Mouse (Mus musculus): Measurements from ENCODE around the gene Uvrag. TPM values are rescaled to one million over a fixed set of nuclear protein-coding genes. Genes with fewer than 3 reads are reported as not detected.

Uvrag gene
- polyA plus RNA-seq, 1 experiment: 74.6 TPM

- Histone ChIP-seq H3K27ac (ENCODE audit: control insufficient read depth, insufficient read depth, low read length) (no peak overlapping the region), H3K36me3 (ENCODE audit: control insufficient read depth, insufficient read depth, low read length) (no peaks in the 10 kb centered on the region), H3K27me3 (ENCODE audit: control insufficient read depth, insufficient read depth, low read length) (no peaks in the 10 kb centered on the region), H3K4me3 (ENCODE audit: control insufficient read depth, insufficient read depth, low read length) (no peak overlapping the region), H3K4me1 (replicated peaks; ENCODE audit: control insufficient read depth, insufficient read depth, low read length) (0 out of 2 replicates have a peak, but pooled peaks cover under 1% of the 10 kb centered on the region)
- DNase-seq: no peak
- TF ChIP-seq POLR2A (IDR thresholded peaks at IDR 0.05; ENCODE audit: control insufficient read depth, extremely low read depth, insufficient read depth, low read length, poor library complexity) (no peak), CTCF (IDR thresholded peaks at IDR 0.05; ENCODE audit: borderline replicate concordance, control insufficient read depth, extremely low read depth, insufficient read depth, low read length, poor library complexity) (no peak)
- 91% methylated on average over 6 of the region's 6 CpGs for WGBS
These were observed 27.8 kb upstream of the Uvrag start for GRCm38 (mm10) chr7:99168756-99169155.

- no peaks in the 10 kb centered on the region for H3K4me1 ChIP-seq (replicated peaks; ENCODE audit: control insufficient read depth, insufficient read depth, low read length)
- TF ChIP-seq CTCF (IDR thresholded peaks at IDR 0.05; ENCODE audit: borderline replicate concordance, control insufficient read depth, extremely low read depth, insufficient read depth, low read length, poor library complexity) (no peak), POLR2A (IDR thresholded peaks at IDR 0.05; ENCODE audit: control insufficient read depth, extremely low read depth, insufficient read depth, low read length, poor library complexity) (no peak)
- H3K36me3 ChIP-seq (ENCODE audit: control insufficient read depth, insufficient read depth, low read length): no peaks in the 10 kb centered on the region
- H3K4me3 ChIP-seq (ENCODE audit: control insufficient read depth, insufficient read depth, low read length): no peak overlapping the region
- H3K27me3 ChIP-seq (ENCODE audit: control insufficient read depth, insufficient read depth, low read length): no peaks in the 10 kb centered on the region
- WGBS: 85% methylated on average over 5 of the region's 5 CpGs
- H3K27ac ChIP-seq (ENCODE audit: control insufficient read depth, insufficient read depth, low read length): no peak overlapping the region
- DNase-seq: no peak
These were observed 27.0 kb upstream of the Uvrag start for GRCm38 (mm10) chr7:99167939-99168338.

GRCm38 (mm10) chr7:99166159-99166558 lies 25.2 kb upstream of the Uvrag start:
- Histone ChIP-seq H3K36me3 (ENCODE audit: control insufficient read depth, insufficient read depth, low read length) (no peaks in the 10 kb centered on the region), H3K4me3 (ENCODE audit: control insufficient read depth, insufficient read depth, low read length) (no peak overlapping the region), H3K4me1 (replicated peaks; ENCODE audit: control insufficient read depth, insufficient read depth, low read length) (no peaks in the 10 kb centered on the region), H3K27me3 (ENCODE audit: control insufficient read depth, insufficient read depth, low read length) (no peaks in the 10 kb centered on the region), H3K27ac (ENCODE audit: control insufficient read depth, insufficient read depth, low read length) (no peak overlapping the region)
- TF ChIP-seq POLR2A (IDR thresholded peaks at IDR 0.05; ENCODE audit: control insufficient read depth, extremely low read depth, insufficient read depth, low read length, poor library complexity): no peak
- no peak for TF ChIP-seq CTCF (IDR thresholded peaks at IDR 0.05; ENCODE audit: borderline replicate concordance, control insufficient read depth, extremely low read depth, insufficient read depth, low read length, poor library complexity)
- WGBS: 91% methylated on average over 8 of the region's 8 CpGs
- no peak for DNase-seq

GRCm38 (mm10) chr7:99164873-99165410 lies 24.0 kb upstream of the Uvrag start:
- no peaks in the 10 kb centered on the region for H3K4me1 ChIP-seq (replicated peaks; ENCODE audit: control insufficient read depth, insufficient read depth, low read length)
- no peaks in the 10 kb centered on the region for H3K36me3 ChIP-seq (ENCODE audit: control insufficient read depth, insufficient read depth, low read length)
- no peak overlapping the region for H3K27ac ChIP-seq (ENCODE audit: control insufficient read depth, insufficient read depth, low read length)
- 92% methylated on average over 7 of the region's 7 CpGs for WGBS
- DNase-seq: no peak
- TF ChIP-seq POLR2A (IDR thresholded peaks at IDR 0.05; ENCODE audit: control insufficient read depth, extremely low read depth, insufficient read depth, low read length, poor library complexity) (no peak), CTCF (IDR thresholded peaks at IDR 0.05; ENCODE audit: borderline replicate concordance, control insufficient read depth, extremely low read depth, insufficient read depth, low read length, poor library complexity) (no peak)
- no peaks in the 10 kb centered on the region for H3K27me3 ChIP-seq (ENCODE audit: control insufficient read depth, insufficient read depth, low read length)
- H3K4me3 ChIP-seq (ENCODE audit: control insufficient read depth, insufficient read depth, low read length): no peak overlapping the region

GRCm38 (mm10) chr7:99162462-99162861 lies 21.5 kb upstream of the Uvrag start:
- H3K36me3 ChIP-seq (ENCODE audit: control insufficient read depth, insufficient read depth, low read length): no peaks in the 10 kb centered on the region
- H3K27me3 ChIP-seq (ENCODE audit: control insufficient read depth, insufficient read depth, low read length): no peaks in the 10 kb centered on the region
- H3K4me3 ChIP-seq (ENCODE audit: control insufficient read depth, insufficient read depth, low read length): no peak overlapping the region
- WGBS: 95% methylated on average over 7 of the region's 7 CpGs
- H3K4me1 ChIP-seq (replicated peaks; ENCODE audit: control insufficient read depth, insufficient read depth, low read length): no peaks in the 10 kb centered on the region
- H3K27ac ChIP-seq (ENCODE audit: control insufficient read depth, insufficient read depth, low read length): no peak overlapping the region
- DNase-seq: no peak
- TF ChIP-seq CTCF (IDR thresholded peaks at IDR 0.05; ENCODE audit: borderline replicate concordance, control insufficient read depth, extremely low read depth, insufficient read depth, low read length, poor library complexity) (no peak), POLR2A (IDR thresholded peaks at IDR 0.05; ENCODE audit: control insufficient read depth, extremely low read depth, insufficient read depth, low read length, poor library complexity) (no peak)

- H3K4me1 ChIP-seq (replicated peaks; ENCODE audit: control insufficient read depth, insufficient read depth, low read length): no peaks in the 10 kb centered on the region
- WGBS: 98% methylated on average over 11 of the region's 11 CpGs
- H3K27me3 ChIP-seq (ENCODE audit: control insufficient read depth, insufficient read depth, low read length): no peaks in the 10 kb centered on the region
- no peak overlapping the region for H3K27ac ChIP-seq (ENCODE audit: control insufficient read depth, insufficient read depth, low read length)
- no peaks in the 10 kb centered on the region for H3K36me3 ChIP-seq (ENCODE audit: control insufficient read depth, insufficient read depth, low read length)
- no peak for TF ChIP-seq POLR2A (IDR thresholded peaks at IDR 0.05; ENCODE audit: control insufficient read depth, extremely low read depth, insufficient read depth, low read length, poor library complexity)
- no peak for TF ChIP-seq CTCF (IDR thresholded peaks at IDR 0.05; ENCODE audit: borderline replicate concordance, control insufficient read depth, extremely low read depth, insufficient read depth, low read length, poor library complexity)
- no peak for DNase-seq
- no peak overlapping the region for H3K4me3 ChIP-seq (ENCODE audit: control insufficient read depth, insufficient read depth, low read length)
These were observed 21.0 kb upstream of the Uvrag start for GRCm38 (mm10) chr7:99161961-99162360.

GRCm38 (mm10) chr7:99161529-99161928 lies 20.6 kb upstream of the Uvrag start:
- no peaks in the 10 kb centered on the region for H3K27me3 ChIP-seq (ENCODE audit: control insufficient read depth, insufficient read depth, low read length)
- no peak for TF ChIP-seq CTCF (IDR thresholded peaks at IDR 0.05; ENCODE audit: borderline replicate concordance, control insufficient read depth, extremely low read depth, insufficient read depth, low read length, poor library complexity)
- no peak for TF ChIP-seq POLR2A (IDR thresholded peaks at IDR 0.05; ENCODE audit: control insufficient read depth, extremely low read depth, insufficient read depth, low read length, poor library complexity)
- no peak overlapping the region for H3K4me3 ChIP-seq (ENCODE audit: control insufficient read depth, insufficient read depth, low read length)
- no peaks in the 10 kb centered on the region for H3K36me3 ChIP-seq (ENCODE audit: control insufficient read depth, insufficient read depth, low read length)
- DNase-seq: no peak
- WGBS: 86% methylated on average over 4 of the region's 4 CpGs
- no peaks in the 10 kb centered on the region for H3K4me1 ChIP-seq (replicated peaks; ENCODE audit: control insufficient read depth, insufficient read depth, low read length)
- H3K27ac ChIP-seq (ENCODE audit: control insufficient read depth, insufficient read depth, low read length): no peak overlapping the region

Measured in thymus, adult 2 months (tissue).